Mouse (Mus musculus) mouse trophoblast stem cell (cell line): ENCODE data around the gene Prickle2.

Experiments used
- in situ Hi-C, 2 experiments: fragments of 300-500 bp; cut with MseI, MboI; formaldehyde crosslinking; loops; 2 replicates in 1 of 2; 3 replicates in 1 of 2; pipeline ENCODE4 v1.15.1; 2025

Gene Prickle2

GRCm38 (mm10) chr6:92589381-92590065 is 116.4 kb downstream of the Prickle2 start:
- in situ Hi-C loops = no loop called here

GRCm38 (mm10) chr6:92584026-92584425 is 121.9 kb downstream of the Prickle2 start:
- in situ Hi-C loops = no loop called here

GRCm38 (mm10) chr6:92575227-92575626 is 130.7 kb downstream of the Prickle2 start:
- in situ Hi-C loops = no loop called here

GRCm38 (mm10) chr6:92572139-92572538 is 133.8 kb downstream of the Prickle2 start:
- in situ Hi-C loops = no loop called here

- in situ Hi-C loops = no loop called here
Observed at GRCm38 (mm10) chr6:92570090-92570489, 135.9 kb downstream of the Prickle2 start.

- in situ Hi-C loops = no loop called here
Observed at GRCm38 (mm10) chr6:92569283-92569682, 136.7 kb downstream of the Prickle2 start.

- in situ Hi-C loops = no loop called here
Observed at GRCm38 (mm10) chr6:92559261-92559660, 146.7 kb downstream of the Prickle2 start.

- in situ Hi-C loops = no loop called here
Observed at GRCm38 (mm10) chr6:92555675-92556074, 150.3 kb downstream of the Prickle2 start.

- in situ Hi-C loops = no loop called here
Observed at GRCm38 (mm10) chr6:92553086-92553485, 152.9 kb downstream of the Prickle2 start.

DNA sequence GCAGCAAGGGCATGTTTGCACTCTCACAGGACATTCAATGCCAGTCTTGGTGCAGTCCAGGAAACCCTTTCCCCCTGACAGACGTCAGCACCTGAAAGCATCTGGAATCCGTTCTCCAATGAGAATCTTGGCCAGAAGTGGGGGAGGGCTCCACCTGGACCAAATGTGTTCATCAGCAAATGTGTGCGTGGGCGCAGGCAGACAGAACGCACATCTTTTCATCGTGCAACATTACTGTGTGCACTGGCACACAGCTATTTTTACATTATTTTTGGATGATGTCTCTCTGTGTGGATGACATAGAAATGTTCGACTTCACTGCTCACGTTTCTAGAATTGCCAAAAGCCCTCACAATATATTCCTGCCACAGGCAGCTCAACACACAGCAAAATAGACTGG is 156.7 kb downstream of the Prickle2 start:
- in situ Hi-C loops = no loop called here

DNA sequence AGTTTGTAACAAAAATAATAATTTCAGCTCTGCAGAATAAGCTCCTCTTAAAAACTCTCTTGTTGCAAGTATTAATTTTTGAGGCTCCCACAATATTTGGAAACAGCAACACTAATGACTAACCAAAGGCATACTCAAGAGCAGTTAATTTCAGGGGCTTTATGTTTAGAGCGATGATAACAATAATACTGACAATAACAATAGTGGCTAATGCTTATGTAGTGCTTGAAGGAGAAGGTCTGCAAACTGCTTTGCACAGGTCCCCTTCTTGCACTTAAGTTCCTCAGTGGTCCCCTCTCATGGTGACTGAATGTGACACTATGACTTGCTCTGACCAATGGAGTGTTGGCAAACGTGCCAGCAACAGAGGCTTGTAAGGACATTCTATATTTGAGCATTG is 160.8 kb downstream of the Prickle2 start:
- in situ Hi-C loops = no loop called here

DNA sequence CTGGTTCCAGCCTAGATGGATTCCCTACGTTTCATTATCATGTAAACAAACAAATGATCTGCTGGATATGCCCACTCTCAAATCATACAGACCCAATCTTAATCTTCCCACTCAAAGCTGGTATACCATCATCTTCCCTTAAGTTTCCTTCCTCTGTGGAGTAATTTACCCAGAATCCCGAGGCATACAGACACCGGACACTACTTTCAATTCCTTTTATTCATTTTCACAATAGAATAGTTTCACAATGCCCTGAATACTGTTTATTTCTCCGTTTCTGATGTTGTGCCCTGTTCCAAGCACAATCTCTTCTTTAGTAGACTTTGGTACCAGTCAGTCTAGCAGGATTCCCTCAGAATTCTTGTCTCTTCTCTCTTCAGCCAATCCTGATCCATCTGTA is 162.1 kb downstream of the Prickle2 start:
- in situ Hi-C loops = no loop called here

DNA sequence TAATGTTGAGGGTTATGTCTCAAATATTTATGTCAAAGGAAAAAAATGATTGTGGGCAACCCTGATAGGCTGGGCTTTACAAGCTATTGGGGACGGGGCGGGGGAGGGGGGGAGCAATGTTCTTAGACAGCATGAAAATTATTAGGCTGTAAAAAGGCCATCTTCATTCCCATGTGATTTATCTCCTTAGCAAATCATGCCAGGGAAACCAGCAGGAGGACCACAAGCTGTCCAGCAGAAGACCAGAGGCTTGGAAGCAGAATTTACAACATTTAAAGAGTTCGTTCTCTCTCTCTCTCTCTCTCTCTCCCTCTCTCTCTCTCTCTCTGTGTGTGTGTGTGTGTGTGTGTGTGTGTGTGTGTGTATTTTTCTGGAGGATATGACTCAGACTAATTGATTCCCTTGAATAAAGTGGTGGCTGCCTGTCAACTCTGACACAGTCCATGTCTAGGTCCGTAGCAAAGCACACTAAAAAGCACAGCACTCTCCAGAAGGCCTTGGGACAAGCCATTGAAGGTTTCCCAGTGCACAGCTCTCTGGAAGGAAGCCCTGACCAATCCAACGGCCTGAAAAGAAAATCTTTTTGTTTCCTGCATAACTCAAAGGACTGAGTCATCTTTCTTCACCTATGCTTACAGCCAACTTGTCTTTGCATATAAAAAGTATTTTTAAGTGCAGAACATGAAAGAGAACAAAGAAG is 163.4 kb downstream of the Prickle2 start:
- in situ Hi-C loops = no loop called here

DNA sequence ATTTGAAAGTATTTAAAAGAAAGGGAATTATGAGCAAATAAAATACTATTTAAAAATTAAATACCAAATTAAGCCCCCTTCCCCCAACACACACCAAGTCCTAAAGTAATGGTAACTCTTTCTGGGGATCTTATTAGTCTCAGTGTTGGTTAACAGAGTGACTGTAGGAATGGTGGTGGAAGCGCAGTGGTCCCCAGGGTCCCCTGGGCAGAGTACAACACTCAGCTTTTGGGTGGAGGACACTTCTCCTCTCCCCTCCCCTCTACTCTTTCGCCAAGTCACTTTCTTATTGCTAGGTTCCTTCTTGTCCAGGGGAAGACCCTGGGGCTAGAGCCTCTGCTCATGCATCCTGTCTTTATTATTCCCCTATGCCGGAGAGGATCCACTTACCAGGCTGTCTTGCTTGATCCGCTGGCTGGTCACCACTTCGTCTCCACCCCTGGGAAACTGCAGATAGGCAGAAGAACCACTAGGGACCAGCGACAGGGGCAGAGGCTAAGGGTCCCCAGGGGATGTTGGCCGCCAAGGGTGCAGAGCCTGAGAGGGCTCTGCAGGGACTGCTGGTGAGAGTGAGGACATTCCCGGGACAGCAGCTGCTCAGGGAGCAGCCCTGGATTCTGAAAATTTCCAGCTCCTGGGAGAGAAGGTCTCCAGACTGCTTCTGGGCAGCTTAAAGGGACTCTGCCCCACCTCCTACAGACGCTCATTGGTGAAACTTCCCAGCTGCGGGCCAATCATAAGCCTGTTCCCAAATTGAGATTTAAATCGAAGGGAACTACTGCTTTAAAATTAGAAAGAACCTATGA is 171.5 kb downstream of the Prickle2 start:
- in situ Hi-C loops = no loop called here

- in situ Hi-C loops = no loop called here
Observed at GRCm38 (mm10) chr6:92533306-92534063, 172.5 kb downstream of the Prickle2 start.

- in situ Hi-C loops = no loop called here
Observed at GRCm38 (mm10) chr6:92532896-92533295, 173.1 kb downstream of the Prickle2 start.

DNA sequence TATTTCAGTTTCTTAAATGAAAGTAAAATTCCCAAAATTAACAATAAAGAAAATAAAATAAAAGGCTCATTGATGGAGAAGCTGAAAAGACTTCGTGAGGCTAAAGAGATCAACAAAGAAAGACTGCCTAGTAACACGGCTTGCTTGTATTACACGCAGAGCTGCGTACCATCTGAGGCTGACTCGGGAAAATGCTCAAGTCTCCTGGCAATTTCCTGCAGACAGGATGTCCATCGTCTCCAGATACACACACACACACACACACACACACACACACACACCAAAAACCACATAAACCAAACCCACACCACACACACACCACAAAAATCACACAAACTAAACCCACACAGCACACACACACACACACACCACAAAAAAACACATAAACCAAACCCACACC is 173.6 kb downstream of the Prickle2 start:
- in situ Hi-C loops = no loop called here

- in situ Hi-C loops = no loop called here
Observed at GRCm38 (mm10) chr6:92526212-92526611, 179.7 kb downstream of the Prickle2 start.

DNA sequence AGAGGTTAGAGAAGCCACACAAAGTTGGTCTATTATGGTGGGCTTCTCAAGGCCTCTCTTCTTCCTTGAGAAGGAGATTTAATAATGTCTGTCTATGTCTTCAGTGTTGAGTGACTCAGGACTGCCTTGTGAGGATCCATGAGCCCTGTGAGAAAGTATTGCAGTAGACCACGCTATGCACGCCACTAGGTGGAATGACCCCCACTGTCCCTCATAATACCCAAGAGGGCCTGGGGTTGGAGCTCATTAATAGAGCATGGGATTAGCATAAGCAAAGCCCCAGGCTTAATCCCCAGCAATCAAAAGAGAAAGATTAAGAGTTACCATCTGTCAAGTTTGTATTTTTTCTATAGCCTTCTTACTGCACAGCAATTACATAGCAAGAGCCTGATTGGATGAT is 180.3 kb downstream of the Prickle2 start:
- in situ Hi-C loops = no loop called here

GRCm38 (mm10) chr6:92521526-92522075 is 184.4 kb downstream of the Prickle2 start:
- in situ Hi-C loops = no loop called here

- in situ Hi-C loops = no loop called here
Observed at GRCm38 (mm10) chr6:92520088-92520875, 185.7 kb downstream of the Prickle2 start.
